Mouse (Mus musculus): ENCODE results near the gene Gpsm1.

GRCm38 (mm10) chr2:26300161-26300807 lies 15.0 kb upstream of the Gpsm1 start:
- no peak for TF ChIP-seq EP300 (IDR thresholded peaks at IDR 0.05; ENCODE audit: low read depth in 1 of 2, low read length in 2 of 2)
- no peak for TF ChIP-seq ETS1 (IDR thresholded peaks at IDR 0.05; ENCODE audit: low read depth, low read length)
- no peak for TF ChIP-seq GATA1 (IDR thresholded peaks at IDR 0.05; ENCODE audit: low read depth, low read length)
- no peak for TF ChIP-seq CTCF (IDR thresholded peaks at IDR 0.05 in 2 of 3, conservative IDR thresholded peaks at IDR 0.05 in 1 of 3; ENCODE audit: control insufficient read depth in 1 of 3, insufficient read depth in 1 of 3, low read depth in 2 of 3, low read length in 3 of 3, poor library complexity in 1 of 3, severe bottlenecking in 1 of 3)
- no peak for TF ChIP-seq POLR2A (IDR thresholded peaks at IDR 0.05; ENCODE audit: control insufficient read depth in 1 of 2, insufficient read depth in 1 of 2, low read depth in 1 of 2, low read length in 2 of 2, poor library complexity in 1 of 2)
- no peak for TF ChIP-seq ZNF384 (IDR thresholded peaks at IDR 0.05; ENCODE audit: low read depth, low read length)
- TF ChIP-seq MAZ (IDR thresholded peaks at IDR 0.05; ENCODE audit: low read depth, low read length), result no peak
- TF ChIP-seq POLR2AphosphoS5 (IDR thresholded peaks at IDR 0.05; ENCODE audit: borderline replicate concordance, low read depth, low read length), result no peak
